Mouse (Mus musculus) ES-E14 (cell line): Measurements from ENCODE around the gene Syt9. TPM values are rescaled to one million over a fixed set of nuclear protein-coding genes. Genes with fewer than 3 reads are reported as not detected.
"Not testable (repeated sequence)": the region's sequence is repeated elsewhere in the genome, so short reads cannot be mapped to it uniquely, and the experiment has no call there.

ENCODE experiments used
- DNase-seq: peaks from one replicate; pipeline ENCODE4 v3.0.0-alpha.2; 2013; ENCODE audit warnings: low read depth, low spot score
- H3K27ac ChIP-seq: 2 replicates; pipeline ENCODE4 v1.5.1; 2012; ENCODE audit warnings: low read depth, mild to moderate bottlenecking, low read length, moderate library complexity, mixed read lengths; ENCODE audit not compliant: poor library complexity, insufficient read depth, severe bottlenecking
- H3K36me3 ChIP-seq: 2 replicates; pipeline ENCODE4 v1.6.1; 2012; ENCODE audit warnings: mild to moderate bottlenecking, low read length, moderate library complexity, mixed read lengths; ENCODE audit not compliant: control insufficient read depth, poor library complexity, insufficient read depth, severe bottlenecking
- H3K4me1 ChIP-seq, 2 experiments: fragments of 150-350 bp in 1 of 2; sonication (generic) in 1 of 2; 2 replicates each; pipeline ENCODE4 v1.6.1; 2012; ENCODE audit warnings: low read length in 2 of 2, mild to moderate bottlenecking in 1 of 2, mixed read lengths in 1 of 2; ENCODE audit not compliant: control insufficient read depth in 2 of 2, insufficient read depth in 2 of 2, poor library complexity in 1 of 2
- H3K4me3 ChIP-seq, 2 experiments: fragments of 150-350 bp in 1 of 2; sonication (generic) in 1 of 2; 2 replicates each; pipeline ENCODE4 v1.5.1; 2012; ENCODE audit warnings: low read length in 2 of 2, low read depth in 1 of 2, mild to moderate bottlenecking in 1 of 2, mixed read lengths in 1 of 2; ENCODE audit not compliant: insufficient read depth in 1 of 2, poor library complexity in 1 of 2, severe bottlenecking in 1 of 2
- H3K9ac ChIP-seq: 2 replicates; pipeline ENCODE4 v1.6.1; 2012; ENCODE audit warnings: low read depth, mild to moderate bottlenecking, low read length, mixed read lengths; ENCODE audit not compliant: poor library complexity, insufficient read depth, severe bottlenecking
- H3K9me3 ChIP-seq: fragments of 150-350 bp; sonication (generic); 2 replicates; pipeline ENCODE4 v1.6.1; 2012; ENCODE audit warnings: low read depth, mild to moderate bottlenecking, low read length; ENCODE audit not compliant: control insufficient read depth, insufficient read depth
- CHD2 ChIP-seq: IDR thresholded peaks from 2 replicates; pipeline ENCODE4 v1.6.1; 2014; ENCODE audit warnings: mild to moderate bottlenecking, low read depth, low read length, inconsistent platforms
- HCFC1 ChIP-seq: IDR thresholded peaks from 2 replicates; pipeline ENCODE4 v1.6.1; 2012; ENCODE audit warnings: low read length, inconsistent platforms, borderline replicate concordance; ENCODE audit not compliant: insufficient read depth
- MAFK ChIP-seq: IDR thresholded peaks from 2 replicates; pipeline ENCODE4 v1.6.1; 2014; ENCODE audit warnings: mild to moderate bottlenecking, low read depth, low read length, inconsistent platforms; ENCODE audit not compliant: insufficient read depth
- ZC3H11A ChIP-seq: IDR thresholded peaks from 2 replicates; pipeline ENCODE4 v1.6.1; 2012; ENCODE audit warnings: low read depth, mild to moderate bottlenecking, inconsistent platforms, low read length, borderline replicate concordance
- ZNF384 ChIP-seq: IDR thresholded peaks from 2 replicates; pipeline ENCODE4 v1.6.1; 2012; ENCODE audit warnings: low read depth, low read length, inconsistent platforms
- in situ Hi-C, 2 experiments: fragments of 600-800 bp; cut with MboI; formaldehyde crosslinking; loops; one replicate each; pipeline ENCODE4 v1.15.1; 2025; ENCODE audit warnings: low sequenced_read_pairs in 2 of 2, inconsistent platforms in 1 of 2; ENCODE audit not compliant: unreplicated experiment in 2 of 2
- total RNA-seq: library from RNA; depleted of rRNA; stranded (reverse); fragments of 300-350 nt; gene quantifications from 2 replicates; pipeline ENCODE4 v1.2.3, GENCODE M21; 2012

The Syt9 gene
- total RNA-seq, 1 experiment = 8.4 TPM

- H3K4me1 ChIP-seq = peaks cover 0 to 1% of the 10 kb centered on the region in 2 experiments; a peak in 1 of 4 replicates
- H3K9me3 ChIP-seq = no peaks in the 10 kb centered on the region
- no peak overlapping the region for H3K27ac ChIP-seq
- in situ Hi-C loops = no loop called here
- H3K36me3 ChIP-seq = no peaks in the 10 kb centered on the region
- no peak overlapping the region for H3K4me3 ChIP-seq
- TF ChIP-seq ZNF384 (no peak), ZC3H11A (no peak), HCFC1 (no peak), CHD2 (no peak), MAFK (no peak)
- no peak for DNase-seq
- H3K9ac ChIP-seq = no peak overlapping the region
These were observed 91.3 kb downstream of the Syt9 start for GRCm38 (mm10) chr7:107461699-107462440.

DNA sequence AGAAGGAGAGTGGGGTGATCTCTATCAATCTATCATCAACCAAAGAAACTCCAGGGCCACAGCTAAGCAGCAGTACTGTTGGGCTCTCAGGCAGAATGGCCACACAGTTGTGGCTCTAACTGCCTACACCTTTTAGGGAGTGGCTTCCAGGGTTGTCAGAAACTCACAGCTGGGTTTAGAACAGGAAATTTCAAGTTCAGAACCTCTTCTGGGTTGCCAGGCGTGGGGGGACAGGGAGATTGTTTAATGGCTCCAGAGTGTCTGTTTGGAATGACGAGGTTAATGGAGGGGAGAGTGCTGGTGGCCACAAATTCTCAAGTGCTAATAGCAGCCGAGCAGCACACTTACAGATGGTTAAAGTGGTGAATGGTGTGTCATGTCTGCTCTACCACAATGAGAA, 92.4 kb downstream of the Syt9 start:
- Histone ChIP-seq H3K27ac (no peak overlapping the region), H3K4me1 (peaks cover 0 to 1% of the 10 kb centered on the region in 2 experiments; a peak in 1 of 4 replicates), H3K9ac (no peak overlapping the region), H3K36me3 (no peaks in the 10 kb centered on the region), H3K9me3 (no peaks in the 10 kb centered on the region), H3K4me3 (no peak overlapping the region)
- no peak for TF ChIP-seq MAFK
- TF ChIP-seq HCFC1 = no peak
- TF ChIP-seq CHD2 = no peak
- no peak for DNase-seq
- in situ Hi-C loops = no loop called here

GRCm38 (mm10) chr7:107465081-107465480, 94.6 kb downstream of the Syt9 start:
- in situ Hi-C loops = no loop called here
- TF ChIP-seq HCFC1 (no peak), CHD2 (no peak), MAFK (no peak), ZC3H11A (no peak), ZNF384 (no peak)
- peaks cover 0 to 1% of the 10 kb centered on the region in 2 experiments; a peak in 1 of 4 replicates for H3K4me1 ChIP-seq

DNA sequence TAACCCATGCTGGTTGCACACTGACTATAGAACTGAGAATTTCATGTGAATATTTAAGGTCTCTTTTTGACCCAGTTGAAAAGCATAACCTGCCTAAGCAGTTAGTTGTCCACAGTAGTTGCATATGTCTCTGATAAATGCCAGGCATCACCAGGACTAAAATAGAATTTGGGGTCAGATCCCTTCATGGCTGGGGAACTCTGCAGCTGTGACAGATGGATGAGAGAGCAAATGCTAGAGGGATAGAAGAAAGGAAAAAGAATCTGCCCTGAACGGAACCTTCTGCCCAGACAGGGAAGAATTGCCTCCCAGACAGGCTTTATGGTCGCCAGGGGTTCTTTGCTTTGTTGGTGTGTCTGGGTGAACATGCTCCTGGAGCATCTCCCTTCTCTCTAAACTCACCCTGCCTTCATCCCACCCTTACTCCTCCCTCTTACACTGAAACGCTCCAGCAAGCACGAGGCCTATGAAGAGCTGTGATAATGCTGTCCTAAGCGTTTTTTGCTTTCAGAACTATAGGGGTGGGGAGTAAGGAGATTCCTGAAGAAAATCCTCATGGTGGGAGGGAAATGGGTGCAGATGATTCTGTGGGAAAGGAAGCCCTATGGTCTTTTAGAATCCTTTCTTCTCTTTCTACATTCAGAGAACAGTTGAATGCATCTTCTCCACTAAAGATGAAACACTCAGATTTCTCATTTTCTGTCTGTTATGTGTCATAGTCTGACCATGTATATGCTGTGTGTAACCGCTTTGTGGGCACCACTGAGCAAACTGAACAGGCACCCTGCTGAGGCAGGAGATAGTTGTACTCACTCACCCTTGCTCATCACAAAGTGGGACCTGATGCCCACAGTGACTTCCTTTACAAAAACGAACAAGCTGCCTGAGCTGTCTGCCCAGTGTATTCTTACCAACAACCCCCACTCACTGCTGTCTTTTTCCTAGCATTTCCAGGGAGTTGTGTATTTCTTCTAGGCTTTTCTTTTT, 108.7 kb downstream of the Syt9 start:
- no peak for TF ChIP-seq CHD2
- peak; percentile 39; the same call in 1 of the 2 replicates for TF ChIP-seq MAFK
- in situ Hi-C loops = no loop called here
- Histone ChIP-seq H3K4me1 (no peaks in the 10 kb centered on the region), H3K9me3 (no peaks in the 10 kb centered on the region), H3K9ac (no peak overlapping the region), H3K27ac (no peak overlapping the region), H3K4me3 (no peak overlapping the region), H3K36me3 (no peaks in the 10 kb centered on the region)
- no peak for DNase-seq

More at GRCm38 (mm10) chr7:107465081-107465480, 94.6 kb downstream of the Syt9 start:
- Histone ChIP-seq H3K36me3 (no peaks in the 10 kb centered on the region), H3K9me3 (no peaks in the 10 kb centered on the region), H3K9ac (no peak overlapping the region), H3K27ac (no peak overlapping the region), H3K4me3 (no peak overlapping the region)
- DNase-seq = no peak

- H3K4me1 ChIP-seq, DNase-seq, H3K27ac ChIP-seq, H3K4me3 ChIP-seq, H3K9me3 ChIP-seq, H3K36me3 ChIP-seq, H3K9ac ChIP-seq, in situ Hi-C loops: not testable (repeated sequence)
These were observed 115.2 kb downstream of the Syt9 start for GRCm38 (mm10) chr7:107485709-107486108.
